Mouse (Mus musculus): ENCODE measurements around the gene Foxe3. TPM values are rescaled to one million over a fixed set of nuclear protein-coding genes. Genes with fewer than 3 reads are reported as not detected.

Gene Foxe3
- polyA plus RNA-seq, 1 experiment from 2014 or later: not detected

DNA sequence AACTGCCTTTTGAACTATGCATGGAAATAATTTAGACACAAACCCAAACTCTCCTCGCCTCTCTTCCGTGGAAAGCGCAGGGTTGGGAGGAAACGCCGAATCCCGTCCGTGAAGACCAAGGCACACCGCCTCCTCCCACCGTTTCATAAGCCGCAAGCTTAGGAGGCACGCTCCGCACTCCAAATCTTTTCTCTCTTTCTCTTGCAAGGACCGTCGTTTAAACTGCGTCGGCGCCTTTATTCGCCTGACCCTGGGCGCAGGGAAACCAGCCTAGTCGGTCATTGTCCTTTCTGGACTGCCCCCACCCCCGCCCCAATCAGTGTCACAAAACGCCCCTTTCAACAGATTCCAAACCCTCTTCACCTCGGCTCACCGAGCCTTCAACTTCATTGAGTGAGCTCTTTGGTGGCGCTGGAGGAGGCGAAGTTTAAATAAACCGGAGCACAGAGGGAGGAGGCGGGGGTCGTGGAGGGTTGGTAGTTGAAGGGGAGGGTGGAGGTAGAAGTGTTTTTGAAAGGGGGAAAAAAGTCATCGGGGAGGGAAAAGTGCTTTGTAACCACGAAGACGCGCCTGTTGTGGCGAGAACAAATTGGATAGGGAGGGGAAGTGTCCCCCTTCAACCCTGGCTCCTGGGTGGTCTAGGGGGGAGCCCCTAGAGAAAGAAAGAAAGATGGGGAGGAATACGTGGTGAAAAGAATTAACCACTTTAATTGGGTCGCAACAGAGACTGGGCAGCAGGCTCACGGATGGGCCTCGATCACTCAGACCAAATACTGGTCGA is 23.0 kb downstream of the Foxe3 start:
- H3K27ac ChIP-seq (ENCODE audit: low read depth, low read length): peak overlapping the region; percentile 62; the same call in 1 of the 2 replicates

GRCm38 (mm10) chr4:114901643-114902351 is 24.0 kb downstream of the Foxe3 start:
- no peaks in the 10 kb centered on the region; the same call in 1 of the 2 replicates for H3K36me3 ChIP-seq (ENCODE audit: control insufficient read depth, insufficient read depth, low read length)
- ATAC-seq (ENCODE audit: low FRiP score, low TSS enrichment): peak; percentile 48; the same call in 1 of the 2 replicates
- peak overlapping the region; percentile 48 for H3K4me2 ChIP-seq (replicated peaks; ENCODE audit: low read depth, low read length)
- peak overlapping the region; percentile 62; the same call in 1 of the 2 replicates for H3K27ac ChIP-seq (ENCODE audit: low read depth, low read length)
- 0 out of 2 replicates have a peak, but pooled peaks cover 5% of the 10 kb centered on the region for H3K4me1 ChIP-seq (ENCODE audit: control insufficient read depth, insufficient read depth, low read length)
- peak overlapping the region; percentile 50 for H3K9ac ChIP-seq (ENCODE audit: low read depth, low read length)
- peak overlapping the region; percentile 47 for H3K4me3 ChIP-seq (ENCODE audit: low read length)
- H3K27me3 ChIP-seq (ENCODE audit: control insufficient read depth, insufficient read depth, low read length): peaks cover 62% of the 10 kb centered on the region
- no peaks in the 10 kb centered on the region for H3K9me3 ChIP-seq (ENCODE audit: control insufficient read depth, low read length)
- WGBS: under 1% methylated on average over 42 of the region's 42 CpGs

More for the DNA sequence above, 23.0 kb downstream of the Foxe3 start:
- Histone ChIP-seq H3K27me3 (ENCODE audit: control insufficient read depth, insufficient read depth, low read length) (peaks cover 71% of the 10 kb centered on the region), H3K36me3 (ENCODE audit: control insufficient read depth, insufficient read depth, low read length) (no peaks in the 10 kb centered on the region; the same call in 1 of the 2 replicates), H3K4me3 (ENCODE audit: low read length) (peak overlapping the region; percentile 47), H3K4me1 (ENCODE audit: control insufficient read depth, insufficient read depth, low read length) (0 out of 2 replicates have a peak, but pooled peaks cover 5% of the 10 kb centered on the region), H3K9ac (ENCODE audit: low read depth, low read length) (peak overlapping the region; percentile 50), H3K9me3 (ENCODE audit: control insufficient read depth, low read length) (no peaks in the 10 kb centered on the region), H3K4me2 (replicated peaks; ENCODE audit: low read depth, low read length) (peak overlapping the region; percentile 48)
- no peak for ATAC-seq (ENCODE audit: low FRiP score, low TSS enrichment)
- WGBS: 2% methylated on average over 39 of the region's 39 CpGs

DNA sequence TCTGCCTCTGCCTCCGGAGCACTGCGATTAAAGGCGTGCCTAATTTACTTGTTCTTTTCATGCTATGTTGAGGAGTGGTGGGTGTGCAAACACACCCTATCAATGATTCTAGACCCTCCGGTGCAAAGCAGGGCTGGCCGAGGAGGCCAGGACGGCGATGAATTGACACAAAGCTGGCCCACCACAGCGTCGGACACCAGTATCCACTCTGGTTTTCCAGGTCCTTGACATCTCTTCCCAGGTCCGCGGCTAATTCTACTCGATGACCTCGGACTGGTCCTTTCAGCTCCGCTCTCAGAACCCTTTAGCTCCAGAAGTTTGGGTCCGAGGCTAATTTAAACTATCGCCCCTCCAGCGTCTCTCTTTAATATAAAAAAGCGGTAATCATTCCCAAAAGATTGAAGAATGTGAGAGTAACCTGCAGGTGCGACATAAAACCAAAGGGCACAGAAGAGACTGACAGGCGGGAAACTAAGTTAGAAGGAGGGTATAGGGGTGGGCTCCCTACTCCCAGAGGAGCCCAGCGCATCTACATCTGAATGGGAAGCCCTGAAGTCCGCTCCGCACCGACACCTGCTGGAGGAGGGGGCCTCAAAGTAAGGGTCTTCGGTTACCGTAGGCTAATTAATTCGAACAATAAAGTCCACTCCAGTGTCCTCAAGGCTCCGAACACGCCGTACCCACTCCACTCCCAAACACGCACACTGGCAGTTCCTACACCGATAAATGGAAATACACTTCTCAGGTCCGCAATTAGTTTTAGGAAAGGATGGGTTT is 24.8 kb downstream of the Foxe3 start:
- H3K4me2 ChIP-seq (replicated peaks; ENCODE audit: low read depth, low read length): peak overlapping the region; percentile 48
- H3K4me3 ChIP-seq (ENCODE audit: low read length): peak overlapping the region; percentile 47
- 6% methylated on average over 33 of the region's 33 CpGs for WGBS
- H3K4me1 ChIP-seq (ENCODE audit: control insufficient read depth, insufficient read depth, low read length): 0 out of 2 replicates have a peak, but pooled peaks cover 5% of the 10 kb centered on the region
- H3K9ac ChIP-seq (ENCODE audit: low read depth, low read length): peak overlapping the region; percentile 50; the same call in 1 of the 2 replicates
- peaks cover 56% of the 10 kb centered on the region for H3K27me3 ChIP-seq (ENCODE audit: control insufficient read depth, insufficient read depth, low read length)
- ATAC-seq (ENCODE audit: low FRiP score, low TSS enrichment): 0 out of 2 replicates have a peak, but pooled peaks have one; percentile 14
- no peaks in the 10 kb centered on the region for H3K9me3 ChIP-seq (ENCODE audit: control insufficient read depth, low read length)
- H3K36me3 ChIP-seq (ENCODE audit: control insufficient read depth, insufficient read depth, low read length): no peaks in the 10 kb centered on the region; the same call in 1 of the 2 replicates
- no peak overlapping the region for H3K27ac ChIP-seq (ENCODE audit: low read depth, low read length)

DNA sequence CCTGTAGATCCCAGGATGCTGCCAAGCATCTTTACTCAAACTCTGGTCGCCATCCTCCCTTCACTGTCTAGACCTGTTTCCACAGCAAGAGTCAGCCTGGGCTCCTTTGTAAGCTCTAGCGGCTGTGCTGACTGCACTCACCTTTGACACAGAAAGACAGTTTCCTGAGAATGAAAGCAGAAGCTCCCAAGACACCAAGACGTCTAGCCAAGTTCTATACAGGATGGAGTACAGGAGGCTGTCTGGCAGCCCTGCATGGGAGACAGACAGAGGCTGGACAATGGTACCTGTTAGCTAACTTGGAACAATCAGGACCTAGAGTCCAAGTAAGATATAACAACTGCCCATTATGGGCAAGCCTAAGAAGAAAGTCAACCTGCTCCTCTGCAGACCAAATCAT is 25.9 kb downstream of the Foxe3 start:
- Histone ChIP-seq H3K4me3 (ENCODE audit: low read length) (no peak overlapping the region), H3K27me3 (ENCODE audit: control insufficient read depth, insufficient read depth, low read length) (peaks cover 50% of the 10 kb centered on the region), H3K27ac (ENCODE audit: low read depth, low read length) (no peak overlapping the region), H3K4me1 (ENCODE audit: control insufficient read depth, insufficient read depth, low read length) (0 out of 2 replicates have a peak, but pooled peaks cover 5% of the 10 kb centered on the region), H3K36me3 (ENCODE audit: control insufficient read depth, insufficient read depth, low read length) (no peaks in the 10 kb centered on the region; the same call in 1 of the 2 replicates), H3K9me3 (ENCODE audit: control insufficient read depth, low read length) (no peaks in the 10 kb centered on the region), H3K9ac (ENCODE audit: low read depth, low read length) (no peak overlapping the region), H3K4me2 (replicated peaks; ENCODE audit: low read depth, low read length) (no peak overlapping the region)
- no peak for ATAC-seq (ENCODE audit: low FRiP score, low TSS enrichment)
- WGBS: 29% methylated on average over 3 of the region's 3 CpGs

DNA sequence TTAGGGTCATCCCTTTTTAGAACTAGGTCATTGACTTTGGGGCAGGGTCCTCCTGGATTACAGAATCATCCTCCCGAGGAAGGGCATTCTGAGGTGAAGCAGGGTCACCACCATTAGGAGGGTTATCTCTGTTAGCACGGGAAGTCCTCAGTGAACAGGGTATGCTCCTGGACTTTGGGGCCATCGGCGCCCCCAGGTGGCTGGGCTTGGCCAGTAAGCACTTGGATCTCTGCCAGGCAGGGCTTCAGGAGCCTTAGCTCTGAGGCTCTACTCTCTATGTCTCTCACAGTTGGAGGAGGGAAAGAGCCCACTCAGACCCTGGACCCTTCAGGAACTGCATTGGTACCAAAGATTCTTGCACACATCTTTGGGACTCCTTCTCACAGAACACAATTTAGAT is 28.0 kb downstream of the Foxe3 start:
- Histone ChIP-seq H3K4me2 (replicated peaks; ENCODE audit: low read depth, low read length) (no peak overlapping the region), H3K27me3 (ENCODE audit: control insufficient read depth, insufficient read depth, low read length) (peaks cover 42% of the 10 kb centered on the region), H3K9me3 (ENCODE audit: control insufficient read depth, low read length) (no peaks in the 10 kb centered on the region), H3K36me3 (ENCODE audit: control insufficient read depth, insufficient read depth, low read length) (no peaks in the 10 kb centered on the region; the same call in 1 of the 2 replicates), H3K4me1 (ENCODE audit: control insufficient read depth, insufficient read depth, low read length) (0 out of 2 replicates have a peak, but pooled peaks cover 5% of the 10 kb centered on the region), H3K9ac (ENCODE audit: low read depth, low read length) (no peak overlapping the region), H3K4me3 (ENCODE audit: low read length) (no peak overlapping the region), H3K27ac (ENCODE audit: low read depth, low read length) (no peak overlapping the region)
- 12% methylated on average over 4 of the region's 4 CpGs for WGBS
- ATAC-seq (ENCODE audit: low FRiP score, low TSS enrichment): no peak

DNA sequence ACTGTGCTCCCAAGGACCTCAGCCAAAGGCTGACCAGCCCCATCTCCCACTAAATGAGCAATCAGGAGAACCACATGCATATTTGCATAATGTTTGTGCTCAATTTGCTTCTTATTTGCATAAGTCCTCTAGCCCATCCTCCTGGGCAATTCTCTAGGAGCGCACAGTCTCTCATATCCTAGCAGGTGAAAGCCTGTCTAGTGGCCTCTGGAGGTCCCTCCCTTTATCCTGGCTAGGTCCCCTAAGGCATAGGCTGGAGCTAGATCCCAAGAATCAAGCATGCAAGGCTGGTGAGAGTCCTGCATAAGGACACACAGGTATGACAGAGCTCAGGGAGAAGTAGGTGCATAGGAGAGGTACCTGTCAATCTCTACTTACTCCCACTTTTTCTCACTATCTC is 43.6 kb downstream of the Foxe3 start:
- Histone ChIP-seq H3K27ac (ENCODE audit: low read depth, low read length) (no peak overlapping the region), H3K27me3 (ENCODE audit: control insufficient read depth, insufficient read depth, low read length) (no peaks in the 10 kb centered on the region; the same call in 1 of the 2 replicates), H3K36me3 (ENCODE audit: control insufficient read depth, insufficient read depth, low read length) (no peaks in the 10 kb centered on the region), H3K9ac (ENCODE audit: low read depth, low read length) (no peak overlapping the region), H3K4me3 (ENCODE audit: low read length) (no peak overlapping the region), H3K4me2 (replicated peaks; ENCODE audit: low read depth, low read length) (no peak overlapping the region), H3K9me3 (ENCODE audit: control insufficient read depth, low read length) (no peaks in the 10 kb centered on the region), H3K4me1 (ENCODE audit: control insufficient read depth, insufficient read depth, low read length) (0 out of 2 replicates have a peak, but pooled peaks cover 3% of the 10 kb centered on the region)
- WGBS: 92% methylated on average over 1 of the region's 1 CpGs
- no peak for ATAC-seq (ENCODE audit: low FRiP score, low TSS enrichment)

DNA sequence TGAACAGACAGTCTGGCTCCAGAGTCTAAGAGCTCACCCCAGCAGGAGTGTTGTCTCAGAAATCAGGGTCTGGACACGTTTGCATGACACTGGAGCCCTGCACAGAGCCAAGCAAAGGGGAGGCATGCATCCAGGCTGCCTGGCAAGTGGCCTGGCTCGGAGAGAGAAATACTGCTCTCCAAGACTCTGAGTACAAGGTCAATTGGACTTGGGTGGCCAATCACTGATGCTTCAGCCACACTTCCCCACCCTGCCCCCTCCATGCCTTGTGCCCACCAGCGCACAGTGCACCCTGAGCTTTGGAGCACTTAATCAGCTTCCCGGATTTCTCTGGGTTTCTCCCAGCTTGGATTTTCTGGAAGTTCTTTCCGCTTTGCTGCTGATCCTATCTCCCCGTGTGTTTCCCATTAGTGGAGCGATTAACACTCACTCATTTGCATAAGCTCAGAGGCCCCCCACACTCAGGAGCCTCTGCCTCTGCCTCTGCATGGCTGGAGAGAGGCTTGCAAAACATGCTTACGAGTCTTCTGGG is 49.3 kb downstream of the Foxe3 start:
- Histone ChIP-seq H3K9me3 (ENCODE audit: control insufficient read depth, low read length) (no peaks in the 10 kb centered on the region), H3K27ac (ENCODE audit: low read depth, low read length) (no peak overlapping the region), H3K4me3 (ENCODE audit: low read length) (no peak overlapping the region), H3K36me3 (ENCODE audit: control insufficient read depth, insufficient read depth, low read length) (no peaks in the 10 kb centered on the region), H3K4me1 (ENCODE audit: control insufficient read depth, insufficient read depth, low read length) (no peaks in the 10 kb centered on the region; the same call in 1 of the 2 replicates), H3K9ac (ENCODE audit: low read depth, low read length) (no peak overlapping the region), H3K27me3 (ENCODE audit: control insufficient read depth, insufficient read depth, low read length) (no peaks in the 10 kb centered on the region), H3K4me2 (replicated peaks; ENCODE audit: low read depth, low read length) (no peak overlapping the region)
- 31% methylated on average over 8 of the region's 8 CpGs for WGBS
- peak; percentile 75; the same call in 1 of the 2 replicates for ATAC-seq (ENCODE audit: low FRiP score, low TSS enrichment)
